Mouse (Mus musculus) midbrain, postnatal 0 days (tissue): ENCODE measurements around the gene Hsh2d. TPM values are rescaled to one million over a fixed set of nuclear protein-coding genes. Genes with fewer than 3 reads are reported as not detected.

Source experiments
- ATAC-seq: fragments of 200-750 bp; cut with Nextera tagmentation; 2 replicates; pipeline ENCODE4 v1.8.0; 2017; ENCODE audit warnings: moderate number of reproducible peaks, mild to moderate bottlenecking, moderate TSS enrichment, moderate library complexity; ENCODE audit not compliant: low FRiP score
- DNase-seq: peaks from one replicate; pipeline ENCODE4 v3.0.0-alpha.2; 2015; ENCODE audit warnings: low spot score
- H3K27ac ChIP-seq: fragments of 300-500 bp; sonication (generic); 2 replicates; pipeline ENCODE4 v1.5.1; 2014; ENCODE audit warnings: low read depth, mild to moderate bottlenecking, low read length, mixed read lengths
- H3K27me3 ChIP-seq: fragments of 300-500 bp; sonication (generic); 2 replicates; pipeline ENCODE4 v1.6.1; 2014; ENCODE audit warnings: low read length, control low read depth, mixed read lengths; ENCODE audit not compliant: insufficient read depth
- H3K36me3 ChIP-seq: fragments of 300-500 bp; sonication (generic); 2 replicates; pipeline ENCODE4 v1.6.1; 2014; ENCODE audit warnings: low read length, control low read depth, mixed read lengths; ENCODE audit not compliant: insufficient read depth
- H3K4me1 ChIP-seq: fragments of 300-500 bp; sonication (generic); 2 replicates; pipeline ENCODE4 v1.6.1; 2014; ENCODE audit warnings: mild to moderate bottlenecking, control low read depth, antibody characterized with exemption, low read length, mixed read lengths; ENCODE audit not compliant: insufficient read depth
- H3K4me2 ChIP-seq: fragments of 300-500 bp; sonication (generic); 2 replicates; pipeline ENCODE4 v1.6.1; 2014; ENCODE audit warnings: low read depth, mild to moderate bottlenecking, low read length, mixed read lengths; ENCODE audit not compliant: poor library complexity, severe bottlenecking
- H3K4me3 ChIP-seq: fragments of 300-500 bp; sonication (generic); 2 replicates; pipeline ENCODE4 v1.5.1; 2014; ENCODE audit warnings: low read depth, mild to moderate bottlenecking, low read length, moderate library complexity
- H3K9ac ChIP-seq: fragments of 300-500 bp; sonication (generic); replicated peaks from 2 replicates; pipeline ENCODE4 v1.6.1; 2014; ENCODE audit warnings: mild to moderate bottlenecking, low read length, moderate library complexity, mixed read lengths; ENCODE audit not compliant: poor library complexity, severe bottlenecking
- H3K9me3 ChIP-seq: fragments of 300-500 bp; sonication (generic); 2 replicates; pipeline ENCODE4 v1.6.1; 2016; ENCODE audit warnings: low read length, control low read depth
- CTCF ChIP-seq: IDR thresholded peaks from 2 replicates; pipeline ENCODE4 v1.5.1; 2016; ENCODE audit warnings: antibody characterized with exemption, mild to moderate bottlenecking
- WGBS: fragments of 180-500 bp; shearing (Covaris S2); extraction: QIAGEN DNeasy Blood & Tissue Kit; methylation state at CpG from one replicate; pipeline ENCODE4 v1.1.7; 2014; 5-methylcytosine and 5-hydroxymethylcytosine counted together
- polyA plus RNA-seq: library from polyadenylated mRNA; unstranded; fragments of >200 nt; fragmentation: Nextera tagmentation; extraction: Ambion mirVana; gene quantifications from 2 replicates; pipeline ENCODE4 v1.2.1, GENCODE M21; 2015
- total RNA-seq: library from RNA; depleted of rRNA; stranded (reverse); fragments of >200 nt; gene quantifications from 2 replicates; pipeline ENCODE4 v1.2.3, GENCODE M21; 2014

Hsh2d gene
- total and polyA plus RNA-seq, 2 experiments from 2014 or later: 0.55 TPM; not detected in 1

DNA sequence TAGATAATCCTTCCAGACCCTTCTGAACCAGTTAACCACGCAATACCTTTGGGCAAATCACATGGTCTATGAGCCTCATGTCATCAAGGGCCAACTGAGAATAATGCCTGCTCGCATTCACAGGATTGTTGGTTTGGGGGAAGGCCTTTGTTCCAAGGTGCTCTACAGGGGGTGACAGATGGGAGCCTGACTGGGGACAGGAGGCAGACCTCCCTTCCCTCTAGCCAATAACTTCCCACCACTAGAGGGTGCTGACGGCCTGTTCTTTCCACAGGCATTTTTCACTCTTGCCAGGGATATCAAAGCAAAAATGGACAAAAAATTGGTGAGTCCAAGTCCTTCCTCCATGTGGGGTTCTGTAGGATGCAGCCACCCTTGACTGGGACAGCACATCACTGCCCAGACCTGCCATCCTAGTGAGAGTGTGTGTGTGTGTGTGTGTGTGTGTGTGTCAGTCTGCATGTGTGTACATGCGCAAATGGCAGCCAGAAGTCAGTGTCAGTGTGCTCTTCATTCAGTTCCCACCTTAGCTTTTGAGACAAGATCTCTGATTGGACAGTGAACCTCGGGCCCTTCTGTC, 12.0 kb upstream of the Hsh2d start:
- Histone ChIP-seq H3K36me3 (peaks cover 63% of the 10 kb centered on the region), H3K4me3 (no peak overlapping the region), H3K4me1 (no peaks in the 10 kb centered on the region), H3K27me3 (no peaks in the 10 kb centered on the region), H3K9ac (no peak overlapping the region), H3K27ac (no peak overlapping the region), H3K9me3 (no peaks in the 10 kb centered on the region), H3K4me2 (no peak overlapping the region)
- DNase-seq (peak; percentile 74), ATAC-seq (peak; percentile 45)
- 58% methylated on average over 5 of the region's 5 CpGs for WGBS
- TF ChIP-seq CTCF: peak; percentile 80

DNA sequence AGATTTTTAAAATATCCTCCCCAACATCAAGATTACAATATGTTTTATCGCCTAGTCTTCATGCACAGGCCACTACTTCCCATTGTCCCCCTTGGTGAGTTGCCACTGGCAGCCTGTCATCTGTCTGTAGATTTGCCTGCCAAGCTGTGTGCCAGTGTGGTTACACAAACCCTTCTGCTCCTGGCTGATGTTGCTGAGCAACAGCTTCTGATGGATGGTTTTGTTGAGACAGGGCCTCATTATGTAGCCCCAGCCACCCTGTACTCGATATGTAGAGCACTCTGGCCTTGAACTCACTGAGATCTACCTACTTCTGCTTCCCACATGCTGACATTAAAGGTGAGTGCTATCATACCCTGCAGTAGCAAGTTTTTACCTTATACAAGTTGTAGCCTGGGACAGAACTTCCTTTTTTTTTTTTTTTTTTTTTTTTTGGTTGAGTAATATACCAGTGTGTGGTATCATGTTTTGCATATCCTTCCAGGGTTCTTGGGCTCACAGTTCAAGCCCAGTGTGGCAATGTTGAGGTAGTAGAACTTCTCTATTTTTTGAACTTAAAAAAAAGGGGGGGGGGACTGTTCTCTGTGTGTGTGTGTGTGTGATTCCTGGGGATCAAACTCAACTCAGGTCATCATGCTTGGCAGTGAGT, 5.8 kb upstream of the Hsh2d start:
- Histone ChIP-seq H3K4me1 (no peaks in the 10 kb centered on the region), H3K36me3 (peaks cover 19% of the 10 kb centered on the region), H3K4me2 (no peak overlapping the region), H3K27ac (no peak overlapping the region), H3K9ac (no peak overlapping the region), H3K4me3 (no peak overlapping the region), H3K9me3 (no peaks in the 10 kb centered on the region), H3K27me3 (no peaks in the 10 kb centered on the region)
- peak; percentile 53 for DNase-seq
- 79% methylated on average over 2 of the region's 2 CpGs for WGBS
- ATAC-seq: no peak
- TF ChIP-seq CTCF: no peak

DNA sequence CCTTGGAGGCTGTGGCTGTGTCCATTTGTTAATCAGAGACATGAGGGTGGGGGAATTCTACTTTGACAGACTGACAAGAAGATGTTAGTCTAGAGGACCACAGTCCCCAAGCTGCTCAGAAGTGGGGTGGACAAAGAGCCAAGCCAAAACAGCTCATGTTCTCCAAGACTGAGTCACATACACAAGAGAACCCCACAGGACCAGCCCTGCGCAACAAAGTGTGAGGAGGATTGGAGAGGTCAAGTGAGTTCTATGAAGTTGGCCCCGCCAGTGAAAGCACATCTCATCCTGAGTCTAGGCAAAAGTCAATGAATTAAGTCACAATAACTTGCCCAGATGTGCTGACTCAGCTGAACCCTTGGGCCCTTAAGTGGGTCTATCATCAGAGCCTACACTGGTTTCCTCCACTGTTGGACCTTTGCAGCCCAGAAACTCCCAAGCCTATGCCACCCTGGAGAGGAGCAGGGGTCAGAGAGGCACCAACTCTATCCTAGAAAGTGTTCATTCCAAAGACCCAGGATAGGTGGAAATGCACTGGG, 1.6 kb upstream of the Hsh2d start:
- H3K27ac ChIP-seq: no peak overlapping the region
- no peaks in the 10 kb centered on the region for H3K4me1 ChIP-seq
- H3K4me2 ChIP-seq: no peak overlapping the region
- DNase-seq (no peak), ATAC-seq (no peak)
- no peak for TF ChIP-seq CTCF
- H3K4me3 ChIP-seq: no peak overlapping the region
- WGBS: 87% methylated on average over 2 of the region's 2 CpGs
- H3K9me3 ChIP-seq: no peaks in the 10 kb centered on the region
- H3K36me3 ChIP-seq: no peaks in the 10 kb centered on the region
- H3K9ac ChIP-seq: no peak overlapping the region
- H3K27me3 ChIP-seq: no peaks in the 10 kb centered on the region

DNA sequence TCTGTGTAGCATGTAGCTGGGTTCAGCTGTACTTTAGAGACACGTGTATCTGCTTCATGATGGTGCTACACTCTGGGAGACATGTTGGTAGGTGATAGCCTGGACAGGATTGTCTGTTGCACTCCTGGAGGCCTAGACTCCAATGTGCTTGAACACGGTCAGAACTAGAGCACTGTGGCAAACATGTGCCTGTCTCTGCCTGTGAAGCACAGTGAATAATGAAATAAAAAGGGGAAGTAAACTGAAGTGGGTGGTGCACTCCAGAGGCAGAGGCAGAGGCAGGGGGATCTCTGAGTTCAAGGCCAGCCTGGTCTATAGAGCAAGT, 739 bp downstream of the Hsh2d start:
- no peaks in the 10 kb centered on the region for H3K27me3 ChIP-seq
- H3K36me3 ChIP-seq: no peaks in the 10 kb centered on the region
- no peak overlapping the region for H3K4me3 ChIP-seq
- H3K27ac ChIP-seq: no peak overlapping the region
- no peaks in the 10 kb centered on the region for H3K4me1 ChIP-seq
- no peak overlapping the region for H3K4me2 ChIP-seq
- DNase-seq (no peak), ATAC-seq (no peak)
- TF ChIP-seq CTCF: no peak
- no peak overlapping the region for H3K9ac ChIP-seq
- no peaks in the 10 kb centered on the region for H3K9me3 ChIP-seq
- WGBS: 89% methylated on average over 2 of the region's 2 CpGs

GRCm38 (mm10) chr8:72192065-72192464, 2.6 kb downstream of the Hsh2d start:
- H3K27me3 ChIP-seq: no peaks in the 10 kb centered on the region
- H3K9me3 ChIP-seq: no peaks in the 10 kb centered on the region
- H3K36me3 ChIP-seq: no peaks in the 10 kb centered on the region
- DNase-seq: no peak
- H3K4me1 ChIP-seq: no peaks in the 10 kb centered on the region
- no peak overlapping the region for H3K27ac ChIP-seq
- no peak overlapping the region for H3K9ac ChIP-seq
- no peak overlapping the region for H3K4me3 ChIP-seq
- no peak for ATAC-seq
- no peak overlapping the region for H3K4me2 ChIP-seq
- TF ChIP-seq CTCF: no peak

DNA sequence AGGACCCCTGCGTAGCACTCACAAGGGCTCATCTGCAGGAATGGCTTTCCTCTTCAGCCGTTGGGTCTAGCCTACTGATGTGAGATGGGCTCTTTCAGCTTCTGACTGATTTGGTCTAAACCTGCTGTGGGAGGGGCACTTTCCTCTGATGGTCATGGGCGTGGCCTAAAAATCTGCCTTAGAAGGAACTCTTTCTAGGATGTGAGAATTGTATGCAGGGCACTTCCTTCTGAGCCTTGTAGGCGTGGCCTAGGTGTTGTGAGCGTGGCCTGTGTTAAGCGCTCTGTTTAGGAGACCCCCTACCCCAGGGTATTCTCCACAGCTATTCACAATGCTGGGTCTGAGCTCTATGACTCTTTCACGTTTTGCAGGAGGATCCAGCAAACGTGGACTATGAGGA, 8.6 kb downstream of the Hsh2d start:
- H3K27ac ChIP-seq: no peak overlapping the region
- peaks cover 13% of the 10 kb centered on the region; the same call in 1 of the 2 replicates for H3K9me3 ChIP-seq
- no peak overlapping the region for H3K4me2 ChIP-seq
- WGBS: 66% methylated on average over 8 of the region's 8 CpGs
- no peaks in the 10 kb centered on the region for H3K27me3 ChIP-seq
- ATAC-seq: no peak
- no peak overlapping the region for H3K4me3 ChIP-seq
- TF ChIP-seq CTCF: no peak
- no peak overlapping the region for H3K9ac ChIP-seq
- H3K4me1 ChIP-seq: no peaks in the 10 kb centered on the region
- DNase-seq: no peak
- H3K36me3 ChIP-seq: no peaks in the 10 kb centered on the region
